Mouse (Mus musculus): ENCODE results near the gene Nrxn2. TPM values are rescaled to one million over a fixed set of nuclear protein-coding genes. Genes with fewer than 3 reads are reported as not detected.

The Nrxn2 gene
- 166 and 177 TPM in 2 replicates for polyA plus RNA-seq (2012; rRNA removed)

DNA sequence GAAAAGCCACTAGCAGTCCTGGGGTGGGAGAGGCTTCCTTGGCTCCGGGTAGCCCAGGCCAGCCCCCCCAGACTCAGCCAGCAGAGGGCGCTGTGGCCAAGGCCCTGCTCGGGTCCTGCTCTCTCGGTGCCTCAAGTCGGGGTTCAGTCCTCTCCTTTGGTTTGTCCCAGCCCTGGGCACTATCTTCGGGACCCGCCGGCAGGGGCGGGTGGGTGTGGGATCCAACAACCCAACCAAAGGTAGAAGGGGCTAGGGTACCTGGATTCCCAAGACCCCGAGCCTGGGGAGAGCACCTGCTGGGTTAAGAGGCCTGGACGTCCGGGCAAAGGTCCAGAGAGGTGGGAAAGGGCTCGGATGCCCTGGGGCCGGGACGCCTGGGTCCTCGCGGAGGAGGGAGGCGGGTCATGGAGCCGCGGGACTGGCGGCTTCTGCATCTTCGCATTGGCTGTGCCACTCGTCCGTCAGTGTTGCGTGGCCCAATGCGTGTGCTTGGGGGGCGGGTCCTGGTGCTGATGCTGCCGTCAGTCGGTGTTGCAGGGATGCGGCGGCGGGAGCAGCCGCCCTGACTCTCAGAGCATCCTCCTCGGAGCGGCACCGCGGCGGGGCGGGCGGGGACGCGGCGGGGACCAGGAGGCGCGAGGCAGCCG lies at the start of gene Nrxn2:
Gene Nrxn2 (plus strand): TSS at position 499 of the 647 bp plus-strand sequence.

DNA sequence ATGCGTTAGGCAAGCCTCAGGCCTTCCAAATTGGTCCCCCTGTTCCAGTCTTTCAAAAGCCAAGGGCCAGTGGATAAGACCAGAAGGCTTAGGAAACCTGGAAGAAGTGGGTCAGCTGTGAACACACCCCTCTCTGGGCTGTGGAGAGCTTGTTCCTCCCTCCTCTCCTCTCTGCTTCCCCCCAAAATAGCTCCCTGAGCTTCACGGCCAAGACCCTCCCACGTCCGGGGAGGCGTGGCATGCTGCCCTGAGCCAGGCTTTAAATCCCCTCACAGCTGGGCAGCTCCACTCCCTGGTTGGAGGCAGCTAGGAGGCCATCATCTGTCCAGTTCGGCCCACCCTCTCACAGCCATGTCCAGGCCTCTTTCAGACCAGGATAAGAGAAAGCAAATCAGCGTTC lies 34.4 kb upstream of the Nrxn2 start, which contains the start of gene Pygm:
Gene Pygm (plus strand): TSS at position 272 of the 400 bp plus-strand sequence.

DNA sequence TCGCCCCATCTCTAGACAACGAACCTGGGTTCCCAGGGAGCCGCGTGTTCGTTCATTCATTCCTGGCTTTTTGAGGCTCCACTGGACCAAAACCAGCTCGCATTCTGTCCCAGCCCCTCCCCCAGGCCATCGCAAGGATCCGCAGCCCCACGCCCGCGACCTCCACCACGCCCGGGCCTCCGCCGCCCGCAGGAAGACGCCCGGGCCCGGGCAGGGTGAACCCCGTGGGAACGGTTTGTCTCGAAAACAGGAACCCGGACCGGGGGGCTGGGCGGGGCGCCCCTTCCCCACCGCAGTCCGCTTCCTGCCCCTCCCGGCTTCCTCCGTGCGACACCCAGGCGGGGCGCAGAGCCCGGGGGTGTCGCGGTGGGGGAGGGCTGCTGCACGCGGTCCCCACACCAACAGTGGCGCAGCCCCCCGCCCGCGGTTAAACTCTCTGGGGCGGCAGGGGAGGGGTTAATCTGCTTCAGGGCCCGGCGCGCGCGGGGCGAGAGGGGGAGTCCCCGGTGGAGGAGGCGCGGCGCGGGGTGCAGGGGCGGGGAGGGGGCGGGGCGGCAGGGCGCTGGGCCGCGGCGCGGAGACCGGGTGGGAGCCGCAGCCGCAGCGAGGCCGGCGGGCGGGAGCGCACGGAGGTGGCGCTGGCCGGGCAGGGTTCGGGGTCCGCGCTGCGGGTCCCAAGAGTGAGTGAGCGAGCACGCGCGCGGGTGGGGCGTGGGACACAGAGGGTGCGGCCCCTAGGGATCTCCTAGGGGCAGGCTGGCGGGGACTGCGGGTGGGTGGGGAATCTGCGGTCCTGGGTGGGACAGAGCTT lies 19.0 kb upstream of the Nrxn2 start, which contains the start of gene Rasgrp2:
Gene Rasgrp2 (plus strand): TSS at position 56 of the 811 bp plus-strand sequence.

DNA sequence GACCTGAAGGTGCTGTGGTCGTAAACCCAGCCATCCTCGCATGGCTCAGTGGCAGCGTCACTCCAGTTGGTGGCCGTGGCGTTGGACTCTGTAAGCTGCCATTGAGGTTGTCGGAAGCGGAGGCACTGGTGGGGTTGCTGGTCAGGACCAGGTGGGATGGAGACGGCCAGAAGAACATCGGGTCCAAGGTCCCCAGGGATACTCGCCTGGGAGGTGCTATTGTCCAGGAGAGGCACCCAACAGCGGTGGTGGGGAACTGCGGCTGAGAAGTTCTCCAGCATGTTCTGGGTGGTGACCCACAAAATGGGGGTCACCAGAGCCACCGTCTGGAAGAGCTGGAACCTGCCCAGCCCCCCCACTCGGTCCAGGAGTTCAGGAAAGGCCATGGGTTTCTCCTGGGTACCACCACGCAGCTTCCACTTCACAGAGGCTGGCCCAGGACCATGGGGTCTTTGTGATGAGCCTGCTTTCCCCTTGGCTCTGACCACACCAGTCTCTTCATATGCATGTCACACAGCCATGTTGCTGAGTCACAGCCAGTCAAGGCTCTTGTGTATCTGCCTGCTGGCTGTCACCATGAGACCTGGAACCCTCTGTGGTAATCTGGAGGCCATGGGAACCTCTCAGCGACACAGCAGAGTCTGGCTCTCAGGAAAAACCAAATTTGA lies 124.0 kb downstream of the Nrxn2 start, which contains the start of gene Slc22a12:
Gene Slc22a12 (minus strand): TSS at position 666 of the 668 bp plus-strand sequence.

Other genes with a start within 250 kb of the Nrxn2 start
- 0.09 TPM in 1 of 2 replicates, not detected in the other for gene Majin, start 234.3 kb upstream of the Nrxn2 start, polyA plus RNA-seq (2012; rRNA removed)
- gene Gpha2, start 192.4 kb upstream of the Nrxn2 start, polyA plus RNA-seq (2012; rRNA removed), result 0.14 and 1.1 TPM in 2 replicates
- gene Ppp2r5b, start 182.9 kb upstream of the Nrxn2 start, polyA plus RNA-seq (2012; rRNA removed), result 99.3 and 99.9 TPM in 2 replicates
- 19.9 and 22.5 TPM in 2 replicates for gene Atg2a, start 177.1 kb upstream of the Nrxn2 start, polyA plus RNA-seq (2012; rRNA removed)
- 175 and 205 TPM in 2 replicates for gene Ehd1, start 142.0 kb upstream of the Nrxn2 start, polyA plus RNA-seq (2012; rRNA removed)
- gene Cdc42bpg, start 112.3 kb upstream of the Nrxn2 start, polyA plus RNA-seq (2012; rRNA removed), result 5.2 and 8.1 TPM in 2 replicates
- 105 and 109 TPM in 2 replicates for gene Men1, start 83.8 kb upstream of the Nrxn2 start, polyA plus RNA-seq (2012; rRNA removed)
- 111 and 113 TPM in 2 replicates for gene Map4k2, start 77.6 kb upstream of the Nrxn2 start, polyA plus RNA-seq (2012; rRNA removed)
- 197 and 220 TPM in 2 replicates for gene Sf1, start 55.0 kb upstream of the Nrxn2 start, polyA plus RNA-seq (2012; rRNA removed)
- 2.2 and 7.0 TPM in 2 replicates for gene Pygm, start 34.3 kb upstream of the Nrxn2 start, polyA plus RNA-seq (2012; rRNA removed)
- 41.8 and 47.5 TPM in 2 replicates for gene Rasgrp2, start 19.4 kb upstream of the Nrxn2 start, polyA plus RNA-seq (2012; rRNA removed)
- not detected in 2 replicates for gene Slc22a12, start 124.3 kb downstream of the Nrxn2 start, polyA plus RNA-seq (2012; rRNA removed)